17 mouse cellular contexts compared by ENCODE assay signal in the genomic region with DNA sequence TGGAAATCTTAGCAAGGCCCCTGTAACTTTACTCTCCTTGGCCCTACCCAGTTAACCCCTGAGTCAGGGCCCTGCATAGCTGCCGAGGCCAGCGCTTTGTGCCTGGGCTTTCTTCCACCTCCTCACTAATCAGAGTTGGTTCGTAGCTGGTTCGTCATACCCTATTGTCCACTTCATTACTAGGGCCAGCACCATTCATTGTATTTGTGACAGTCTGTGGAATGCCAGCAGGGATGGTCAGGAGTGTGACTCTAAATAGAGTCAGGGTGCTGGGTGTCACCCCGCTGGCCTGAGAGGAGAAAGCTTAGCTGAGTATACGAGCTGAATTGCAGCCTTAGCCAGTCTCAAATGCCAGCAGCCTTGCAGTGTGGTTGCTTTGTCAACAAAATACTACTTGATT. TPM values are rescaled to one million over a fixed set of nuclear protein-coding genes. Genes with fewer than 3 reads are reported as not detected.
A peak's percentile ranks its signal among the peaks of the same experiment; 100 is the strongest.
DNase-seq lines count a peak whose midpoint lies in the region; ATAC-seq and TF ChIP-seq lines count a peak whose summit lies in the region.
"Had no signal": no experiment of that assay in that cellular context is flagged by ENCODE, and none has a peak within 500 bp of the region (broad histone marks: within the 10 kb centered on the region; RNA-seq: fewer than 3 reads in every experiment).

No protein-coding gene starts in this region.

- WGBS in embryonic facial prominence, embryonic 14.5 days: 73% methylated on average over 6 of the region's 6 CpGs
- whole genome bisulfite sequencing in embryonic facial prominence, embryonic 10.5 days: 72% methylated on average over 6 of the region's 6 CpGs
- 41% methylated on average over 6 of the region's 6 CpGs for WGBS in heart, embryonic 14.5 days
- WGBS in lung, embryonic 14.5 days: 72% methylated on average over 6 of the region's 6 CpGs
- 19% methylated on average over 6 of the region's 6 CpGs for WGBS in olfactory bulb, adult 2 months

- no peaks in the 10 kb centered on the region for H3K4me1 ChIP-seq in embryonic facial prominence, embryonic 14.5 days (ENCODE audit: control insufficient read depth, insufficient read depth, low read length)
- H3K4me1 ChIP-seq in embryonic facial prominence, embryonic 10.5 days: peaks cover 4% of the 10 kb centered on the region; the same call in 1 of the 2 replicates
- H3K4me1 ChIP-seq in heart, embryonic 14.5 days (ENCODE audit: control insufficient read depth in 2 of 2, insufficient read depth in 2 of 2, low read length in 2 of 2): peaks cover 16 to 30% of the 10 kb centered on the region in 2 experiments
- no peaks in the 10 kb centered on the region for H3K4me1 ChIP-seq in lung, embryonic 14.5 days (ENCODE audit: insufficient read depth)
- peaks cover 26% of the 10 kb centered on the region for H3K4me1 ChIP-seq in olfactory bulb, adult 2 months (ENCODE audit: control insufficient read depth, insufficient read depth, low read length)

- peak; percentile 16; the same call in 1 of the 2 replicates for ATAC-seq in embryonic facial prominence, embryonic 14.5 days (ENCODE audit: low read depth)
- no peak for ATAC-seq in heart, embryonic 14.5 days (ENCODE audit: insufficient number of reproducible peaks, insufficient read depth, low FRiP score, low read depth)
- no peak for ATAC-seq in lung, embryonic 14.5 days (ENCODE audit: insufficient read depth)
- ATAC-seq: midbrain, embryonic 13.5 days had no signal

- H3K4me2 ChIP-seq in embryonic facial prominence, embryonic 14.5 days (ENCODE audit: low read depth, low read length): no peak overlapping the region
- H3K4me2 ChIP-seq in heart, embryonic 14.5 days (ENCODE audit: low read length): peak overlapping the region; percentile 23; the same call in 1 of the 2 replicates
- no peak overlapping the region for H3K4me2 ChIP-seq in lung, embryonic 14.5 days
- H3K4me2 ChIP-seq: embryonic facial prominence, embryonic 13.5 days; midbrain, embryonic 13.5 days had no signal

- H3K27me3 ChIP-seq in embryonic facial prominence, embryonic 14.5 days (replicated peaks; ENCODE audit: control insufficient read depth, insufficient read depth, low read length): no peaks in the 10 kb centered on the region
- no peaks in the 10 kb centered on the region for H3K27me3 ChIP-seq in embryonic facial prominence, embryonic 10.5 days (replicated peaks; ENCODE audit: low read depth, poor library complexity, severe bottlenecking)
- no peaks in the 10 kb centered on the region for H3K27me3 ChIP-seq in heart, embryonic 14.5 days (ENCODE audit: control insufficient read depth, insufficient read depth, low read length)
- no peaks in the 10 kb centered on the region for H3K27me3 ChIP-seq in lung, embryonic 14.5 days (ENCODE audit: insufficient read depth, low read length)
- H3K27me3 ChIP-seq: CH12.LX; embryonic facial prominence, embryonic 13.5 days; midbrain, embryonic 13.5 days had no signal

- no peak overlapping the region for H3K4me3 ChIP-seq in embryonic facial prominence, embryonic 14.5 days (ENCODE audit: low read depth, low read length)
- H3K4me3 ChIP-seq in embryonic facial prominence, embryonic 10.5 days: no peak overlapping the region
- H3K4me3 ChIP-seq in heart, embryonic 14.5 days (ENCODE audit: control insufficient read depth in 1 of 2, insufficient read depth in 1 of 2, low read depth in 1 of 2, low read length in 2 of 2): no peak overlapping the region
- H3K4me3 ChIP-seq in lung, embryonic 14.5 days (ENCODE audit: low read depth, low read length): no peak overlapping the region
- no peak overlapping the region for H3K4me3 ChIP-seq in olfactory bulb, adult 2 months (ENCODE audit: insufficient read depth, low read depth, low read length)
- H3K4me3 ChIP-seq: embryonic facial prominence, embryonic 13.5 days; midbrain, embryonic 13.5 days had no signal

- H3K9me3 ChIP-seq in embryonic facial prominence, embryonic 14.5 days (ENCODE audit: control insufficient read depth, low read length): no peaks in the 10 kb centered on the region
- no peaks in the 10 kb centered on the region for H3K9me3 ChIP-seq in embryonic facial prominence, embryonic 10.5 days
- H3K9me3 ChIP-seq in heart, embryonic 14.5 days (ENCODE audit: control insufficient read depth, low read length): no peaks in the 10 kb centered on the region
- no peaks in the 10 kb centered on the region for H3K9me3 ChIP-seq in lung, embryonic 14.5 days (ENCODE audit: low read depth, low read length)
- H3K9me3 ChIP-seq: embryonic facial prominence, embryonic 13.5 days; midbrain, embryonic 13.5 days had no signal

- TF ChIP-seq POLR2A in olfactory bulb, adult 2 months (IDR thresholded peaks at IDR 0.05; ENCODE audit: insufficient read depth, low read depth, low read length): no peak

- H3K36me3 ChIP-seq in embryonic facial prominence, embryonic 14.5 days (ENCODE audit: control insufficient read depth, insufficient read depth, low read length): 0 out of 2 replicates have a peak, but pooled peaks cover 11% of the 10 kb centered on the region
- peaks cover 57% of the 10 kb centered on the region for H3K36me3 ChIP-seq in embryonic facial prominence, embryonic 10.5 days (replicated peaks)
- peaks cover 29% of the 10 kb centered on the region for H3K36me3 ChIP-seq in heart, embryonic 14.5 days (ENCODE audit: control insufficient read depth, insufficient read depth, low read length)
- peaks cover 27% of the 10 kb centered on the region for H3K36me3 ChIP-seq in lung, embryonic 14.5 days (ENCODE audit: insufficient read depth)

- TF ChIP-seq CTCF in lung, embryonic 14.5 days (IDR thresholded peaks at IDR 0.05; ENCODE audit: low read depth): no peak
- TF ChIP-seq CTCF in olfactory bulb, adult 2 months (IDR thresholded peaks at IDR 0.05; ENCODE audit: insufficient read depth, low read depth, low read length): no peak

- H3K9ac ChIP-seq in embryonic facial prominence, embryonic 14.5 days (ENCODE audit: low read depth, low read length): no peak overlapping the region
- peak overlapping the region; percentile 16; the same call in 1 of the 2 replicates for H3K9ac ChIP-seq in heart, embryonic 14.5 days (ENCODE audit: low read length)
- H3K9ac ChIP-seq in lung, embryonic 14.5 days: no peak overlapping the region; the same call in 1 of the 2 replicates
- H3K9ac ChIP-seq: embryonic facial prominence, embryonic 13.5 days; midbrain, embryonic 13.5 days had no signal

- DNase-seq in embryonic facial prominence, embryonic 14.5 days (ENCODE audit: low spot score): peak; percentile 14
- no peak for DNase-seq in embryonic facial prominence, embryonic 10.5 days (ENCODE audit: low spot score)
- no peak for DNase-seq in heart, adult 8-10 months (ENCODE audit: low spot score)
- DNase-seq in lung, embryonic 14.5 days: no peak
- no peak for DNase-seq in lung, postnatal 14 days
- DNase-seq in frontal cortex, postnatal 25 days (ENCODE audit: low spot score in 2 of 2): no peak
- DNase-seq: cerebellum, adult 11-12 months; kidney, adult 18-20 months; liver; lung, adult 2 months had no signal

- H3K27ac ChIP-seq in embryonic facial prominence, embryonic 14.5 days (replicated peaks; ENCODE audit: low read depth, low read length): no peak overlapping the region
- H3K27ac ChIP-seq in embryonic facial prominence, embryonic 10.5 days (replicated peaks): no peak overlapping the region
- peak overlapping the region; percentile 58 to 77; a peak in 3 of 4 replicates for H3K27ac ChIP-seq in heart, embryonic 14.5 days (replicated peaks in 1 of 2; ENCODE audit: control insufficient read depth in 1 of 2, insufficient read depth in 1 of 2, low read depth in 2 of 2, low read length in 2 of 2)
- H3K27ac ChIP-seq in lung, embryonic 14.5 days (ENCODE audit: low read depth): peak overlapping the region; percentile 65; the same call in 1 of the 2 replicates
- peak overlapping the region; percentile 80 for H3K27ac ChIP-seq in olfactory bulb, adult 2 months (ENCODE audit: insufficient read depth, low read depth, low read length)
- H3K27ac ChIP-seq: midbrain, embryonic 13.5 days had no signal

RNA-seq across cellular contexts. Expression of a gene that starts 31.9 kb away (rescaled TPM):
- 0.29 TPM in 1 of 2 replicates, not detected in the other for polyA plus RNA-seq in embryonic facial prominence, embryonic 14.5 days (2014; fragmentation: Nextera tagmentation; extraction: Ambion mirVana)
- 0.05 TPM in 1 of 2 replicates, not detected in the other for polyA plus RNA-seq in embryonic facial prominence, embryonic 10.5 days (2016; fragmentation: Nextera tagmentation; extraction: Ambion mirVana)
- not detected in 2 replicates for polyA plus RNA-seq in heart, embryonic 14.5 days (2014; fragmentation: Nextera tagmentation; extraction: Ambion mirVana)
- under 1 TPM in 3 of 4 experiments, not detected in 1; 0.09 to 0.47 (median 0.11) TPM for total RNA-seq in heart, adult 8-10 months (2022)
- polyA plus RNA-seq in lung, embryonic 14.5 days (2014; fragmentation: Nextera tagmentation; extraction: Ambion mirVana): not detected in 2 replicates
- not detected in 2 replicates for polyA plus RNA-seq in olfactory bulb, adult 2 months (2012; ENCODE audit: insufficient read depth, insufficient read length, low replicate concordance, missing spikeins)
- polyA plus RNA-seq: forebrain, embryonic 11.5 days; neural tube, embryonic 11.5 days had no signal

Comparison
In these comparisons a context has a peak if more than half of its experiments do, and no peak if none do; other contexts are left out.
1. H3K27ac ChIP-seq: peak in heart, embryonic 14.5 days (2 of 2), lung, embryonic 14.5 days (single experiment) and olfactory bulb, adult 2 months (single experiment); none in embryonic facial prominence, embryonic 14.5 days (single experiment) and embryonic facial prominence, embryonic 10.5 days (single experiment).